Mouse (Mus musculus): ENCODE measurements at regions not wholly inside any gene's neighbourhood (a gene's known extent, or its start where the extent isn't known, plus 50 kb on each side); places are given as distances from the start of the nearest gene placed in this dataset.

GRCm38 (mm10) chr3:35097766-35098165 lies 447.6 kb downstream of the Sox2 start:
- TF ChIP-seq CTCF (IDR thresholded peaks at IDR 0.05; ENCODE audit: low read depth, low read length) (no peak), POLR2AphosphoS5 (IDR thresholded peaks at IDR 0.05; ENCODE audit: insufficient replicate concordance, low read depth, low read length) (no peak), TAL1 (conservative IDR thresholded peaks at IDR 0.05; ENCODE audit: low read depth, low read length) (no peak), GATA1 (IDR thresholded peaks at IDR 0.05; ENCODE audit: borderline replicate concordance, low read length) (no peak), GATA2 (IDR thresholded peaks at IDR 0.05; ENCODE audit: borderline replicate concordance, low read depth, low read length) (no peak)

Data from G1E (cell line).